Mouse (Mus musculus) embryo, embryonic 9.5 days (tissue): ENCODE measurements around the gene Gm7298.
"Not testable (repeated sequence)": the region's sequence is repeated elsewhere in the genome, so short reads cannot be mapped to it uniquely, and the experiment has no call there.

Experiments
- DNase-seq: peaks from one replicate; pipeline ENCODE4 v3.0.0-alpha.2; 2017; ENCODE audit errors: extremely low spot score

Gm7298 gene

GRCm38 (mm10) chr6:121732632-121733031, at the start of gene Gm7298:
TSS of gene Gm7298 (plus strand) at chr6:121732932.
- no peak for DNase-seq

GRCm38 (mm10) chr6:121828034-121828433, 95.3 kb downstream of the Gm7298 start:
- DNase-seq = no peak

DNA sequence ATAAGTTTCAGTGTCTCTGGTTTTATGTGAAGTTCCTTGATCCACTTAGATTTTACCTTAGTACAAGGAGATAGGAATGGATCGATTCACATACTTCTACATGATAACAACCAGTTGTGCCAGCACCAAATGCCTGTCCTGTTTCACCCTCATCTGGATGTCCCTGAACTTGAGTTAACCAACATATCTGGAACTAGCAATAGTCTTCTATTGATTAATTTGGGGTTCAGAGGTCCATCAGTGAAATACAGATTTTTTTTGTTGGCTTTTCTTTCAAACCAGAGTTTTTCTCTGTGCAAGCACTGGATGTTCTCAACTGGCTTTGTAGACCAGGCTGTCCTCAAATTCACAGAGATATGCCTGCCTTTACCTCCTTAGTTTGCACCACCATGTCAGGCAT, 103.6 kb downstream of the Gm7298 start:
- no peak for DNase-seq

DNA sequence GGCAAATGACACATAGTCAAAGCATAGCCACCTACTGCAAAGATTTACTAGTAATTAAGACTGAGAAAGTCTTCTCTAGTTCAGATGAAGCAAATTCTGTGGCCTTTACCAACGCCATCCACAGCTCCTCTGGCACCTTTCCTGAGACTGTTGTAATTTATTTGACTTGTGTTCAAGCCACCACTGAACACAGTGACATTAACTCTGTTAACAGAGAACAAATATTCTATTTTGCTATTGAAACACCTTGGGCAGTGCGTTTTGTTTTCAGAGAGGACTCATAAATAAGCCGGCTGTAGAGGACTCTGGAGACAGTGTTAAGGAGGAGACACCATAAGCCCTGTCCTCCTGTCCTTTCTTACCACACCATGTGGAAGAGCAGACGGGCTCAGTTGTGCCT, 105.5 kb downstream of the Gm7298 start, which contains the start of gene Mug1:
Gene Mug1 (plus strand): TSS at position 271 of the 400 bp plus-strand sequence.
- DNase-seq = not testable (repeated sequence)
